Mouse (Mus musculus) ES-E14 (cell line): ENCODE data around the gene Ctnna3.

Experiments used
- CHD2 ChIP-seq: IDR thresholded peaks from 2 replicates; pipeline ENCODE4 v1.6.1; 2014; ENCODE audit warnings: mild to moderate bottlenecking, low read depth, low read length, inconsistent platforms
- HCFC1 ChIP-seq: IDR thresholded peaks from 2 replicates; pipeline ENCODE4 v1.6.1; 2012; ENCODE audit warnings: low read length, inconsistent platforms, borderline replicate concordance; ENCODE audit not compliant: insufficient read depth
- MAFK ChIP-seq: IDR thresholded peaks from 2 replicates; pipeline ENCODE4 v1.6.1; 2014; ENCODE audit warnings: mild to moderate bottlenecking, low read depth, low read length, inconsistent platforms; ENCODE audit not compliant: insufficient read depth
- ZC3H11A ChIP-seq: IDR thresholded peaks from 2 replicates; pipeline ENCODE4 v1.6.1; 2012; ENCODE audit warnings: low read depth, mild to moderate bottlenecking, inconsistent platforms, low read length, borderline replicate concordance
- ZNF384 ChIP-seq: IDR thresholded peaks from 2 replicates; pipeline ENCODE4 v1.6.1; 2012; ENCODE audit warnings: low read depth, low read length, inconsistent platforms

DNA sequence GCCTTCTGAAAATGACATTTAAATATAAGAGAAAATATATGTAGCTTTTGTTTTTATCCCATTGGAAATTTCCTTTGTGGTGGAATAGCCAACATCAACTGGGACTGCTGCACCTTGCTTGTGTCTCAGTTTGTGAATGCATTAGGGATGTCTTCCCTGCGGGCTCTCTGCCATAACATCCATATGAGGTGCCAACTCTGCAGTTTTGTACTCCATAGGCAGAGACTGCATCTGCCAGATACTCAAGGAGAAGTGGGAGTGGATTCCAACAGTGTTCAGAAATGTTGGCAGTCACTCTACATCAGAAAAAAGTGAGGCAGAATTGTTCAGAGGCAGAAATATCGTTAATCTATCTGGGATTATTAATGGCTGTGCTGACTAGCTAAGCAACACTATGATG is 1158.2 kb downstream of the Ctnna3 start:
- TF ChIP-seq HCFC1 (no peak), MAFK (no peak), ZC3H11A (no peak), ZNF384 (no peak), CHD2 (no peak)
